Mouse (Mus musculus): ENCODE results near the gene Rpl36-ps4. TPM values are rescaled to one million over a fixed set of nuclear protein-coding genes. Genes with fewer than 3 reads are reported as not detected.
"Not testable (repeated sequence)": the region's sequence is repeated elsewhere in the genome, so short reads cannot be mapped to it uniquely, and the experiment has no call there.

Gene Rpl36-ps4
- polyA plus RNA-seq, 1 experiment = not detected

- Histone ChIP-seq H3K4me1 (ENCODE audit: control insufficient read depth, insufficient read depth, low read length) (no peaks in the 10 kb centered on the region), H3K4me3 (ENCODE audit: insufficient read depth, low read length) (no peak overlapping the region), H3K27ac (ENCODE audit: insufficient read depth, low read depth, low read length) (no peak overlapping the region)
- TF ChIP-seq POLR2A (IDR thresholded peaks at IDR 0.05; ENCODE audit: borderline replicate concordance, low read depth, low read length) = no peak
- TF ChIP-seq CTCF (IDR thresholded peaks at IDR 0.05; ENCODE audit: low read depth, low read length) = no peak
These were observed 14.0 kb downstream of the Rpl36-ps4 start for GRCm38 (mm10) chr17:87934736-87935135.

GRCm38 (mm10) chr17:87936156-87936555 lies 15.4 kb downstream of the Rpl36-ps4 start:
- no peak for TF ChIP-seq POLR2A (IDR thresholded peaks at IDR 0.05; ENCODE audit: borderline replicate concordance, low read depth, low read length)
- no peak for TF ChIP-seq CTCF (IDR thresholded peaks at IDR 0.05; ENCODE audit: low read depth, low read length)
- no peaks in the 10 kb centered on the region for H3K4me1 ChIP-seq (ENCODE audit: control insufficient read depth, insufficient read depth, low read length)
- H3K27ac ChIP-seq (ENCODE audit: insufficient read depth, low read depth, low read length) = no peak overlapping the region
- H3K4me3 ChIP-seq (ENCODE audit: insufficient read depth, low read length) = no peak overlapping the region

GRCm38 (mm10) chr17:87948965-87949584 lies 28.3 kb downstream of the Rpl36-ps4 start:
- Histone ChIP-seq H3K4me3 (ENCODE audit: insufficient read depth, low read length) (no peak overlapping the region), H3K4me1 (ENCODE audit: control insufficient read depth, insufficient read depth, low read length) (no peaks in the 10 kb centered on the region)
- TF ChIP-seq CTCF (IDR thresholded peaks at IDR 0.05; ENCODE audit: low read depth, low read length) (peak; percentile 92), POLR2A (IDR thresholded peaks at IDR 0.05; ENCODE audit: borderline replicate concordance, low read depth, low read length) (no peak)

GRCm38 (mm10) chr17:87954618-87955124 lies 33.9 kb downstream of the Rpl36-ps4 start:
- not testable (repeated sequence) for H3K4me1 ChIP-seq (ENCODE audit: control insufficient read depth, insufficient read depth, low read length); H3K4me3 ChIP-seq (ENCODE audit: insufficient read depth, low read length); H3K27ac ChIP-seq (ENCODE audit: insufficient read depth, low read depth, low read length)

More at GRCm38 (mm10) chr17:87948965-87949584, 28.3 kb downstream of the Rpl36-ps4 start:
- H3K27ac ChIP-seq (ENCODE audit: insufficient read depth, low read depth, low read length) = no peak overlapping the region

GRCm38 (mm10) chr17:87957096-87957840 lies 36.5 kb downstream of the Rpl36-ps4 start:
- Histone ChIP-seq H3K4me1 (ENCODE audit: control insufficient read depth, insufficient read depth, low read length) (no peaks in the 10 kb centered on the region), H3K4me3 (ENCODE audit: insufficient read depth, low read length) (no peak overlapping the region), H3K27ac (ENCODE audit: insufficient read depth, low read depth, low read length) (no peak overlapping the region)
- no peak for TF ChIP-seq POLR2A (IDR thresholded peaks at IDR 0.05; ENCODE audit: borderline replicate concordance, low read depth, low read length)
- TF ChIP-seq CTCF (IDR thresholded peaks at IDR 0.05; ENCODE audit: low read depth, low read length) = no peak

GRCm38 (mm10) chr17:87958283-87958682 lies 37.5 kb downstream of the Rpl36-ps4 start:
- TF ChIP-seq POLR2A (IDR thresholded peaks at IDR 0.05; ENCODE audit: borderline replicate concordance, low read depth, low read length) = no peak
- no peak for TF ChIP-seq CTCF (IDR thresholded peaks at IDR 0.05; ENCODE audit: low read depth, low read length)
- no peak overlapping the region for H3K4me3 ChIP-seq (ENCODE audit: insufficient read depth, low read length)
- no peaks in the 10 kb centered on the region for H3K4me1 ChIP-seq (ENCODE audit: control insufficient read depth, insufficient read depth, low read length)
- H3K27ac ChIP-seq (ENCODE audit: insufficient read depth, low read depth, low read length) = no peak overlapping the region

- H3K4me3 ChIP-seq (ENCODE audit: insufficient read depth, low read length); H3K4me1 ChIP-seq (ENCODE audit: control insufficient read depth, insufficient read depth, low read length); H3K27ac ChIP-seq (ENCODE audit: insufficient read depth, low read depth, low read length): not testable (repeated sequence)
These were observed 38.6 kb downstream of the Rpl36-ps4 start for GRCm38 (mm10) chr17:87959406-87959805.

GRCm38 (mm10) chr17:87959931-87960330 lies 39.2 kb downstream of the Rpl36-ps4 start:
- not testable (repeated sequence) for H3K4me3 ChIP-seq (ENCODE audit: insufficient read depth, low read length); H3K27ac ChIP-seq (ENCODE audit: insufficient read depth, low read depth, low read length); H3K4me1 ChIP-seq (ENCODE audit: control insufficient read depth, insufficient read depth, low read length)

- Histone ChIP-seq H3K4me3 (ENCODE audit: insufficient read depth, low read length) (no peak overlapping the region), H3K4me1 (ENCODE audit: control insufficient read depth, insufficient read depth, low read length) (no peaks in the 10 kb centered on the region), H3K27ac (ENCODE audit: insufficient read depth, low read depth, low read length) (no peak overlapping the region)
- TF ChIP-seq CTCF (IDR thresholded peaks at IDR 0.05; ENCODE audit: low read depth, low read length) (no peak), POLR2A (IDR thresholded peaks at IDR 0.05; ENCODE audit: borderline replicate concordance, low read depth, low read length) (no peak)
These were observed 42.6 kb downstream of the Rpl36-ps4 start for GRCm38 (mm10) chr17:87963081-87964075.

GRCm38 (mm10) chr17:87968483-87968926 lies 47.7 kb downstream of the Rpl36-ps4 start:
- not testable (repeated sequence) for H3K27ac ChIP-seq (ENCODE audit: insufficient read depth, low read depth, low read length); H3K4me3 ChIP-seq (ENCODE audit: insufficient read depth, low read length); H3K4me1 ChIP-seq (ENCODE audit: control insufficient read depth, insufficient read depth, low read length)

Other genes with a start within 250 kb of the Rpl36-ps4 start
- gene Msh2, start 248.6 kb upstream of the Rpl36-ps4 start, polyA plus RNA-seq (2012; ENCODE audit: insufficient read depth, insufficient read length, missing spikeins) = 13.5 and 17.1 TPM in 2 replicates
- gene Kcnk12, start 123.0 kb upstream of the Rpl36-ps4 start, polyA plus RNA-seq (2012; ENCODE audit: insufficient read depth, insufficient read length, missing spikeins) = 0.55 and 0.83 TPM in 2 replicates
- gene Msh6, start 54.1 kb downstream of the Rpl36-ps4 start, polyA plus RNA-seq (2012; ENCODE audit: insufficient read depth, insufficient read length, missing spikeins) = 15.8 and 19.0 TPM in 2 replicates
- 76.1 and 82.9 TPM in 2 replicates for gene Fbxo11, start 144.3 kb downstream of the Rpl36-ps4 start, polyA plus RNA-seq (2012; ENCODE audit: insufficient read depth, insufficient read length, missing spikeins)